Mouse (Mus musculus) bone marrow, adult 2 months (tissue): Measurements from ENCODE around the gene Lingo1. TPM values are rescaled to one million over a fixed set of nuclear protein-coding genes. Genes with fewer than 3 reads are reported as not detected.

Experiments used
- H3K27ac ChIP-seq: fragments of 200-500 bp; 2 replicates; pipeline ENCODE4 v1.5.1; 2012; ENCODE audit warnings: low read depth, mild to moderate bottlenecking, control low read depth, inconsistent platforms, low read length; ENCODE audit not compliant: control insufficient read depth, poor library complexity, insufficient read depth
- H3K4me1 ChIP-seq: fragments of 200-500 bp; 2 replicates; pipeline ENCODE4 v1.6.1; 2011; ENCODE audit warnings: low read length; ENCODE audit not compliant: control insufficient read depth, insufficient read depth
- H3K4me3 ChIP-seq: fragments of 200-500 bp; replicated peaks from 2 replicates; pipeline ENCODE3; 2011; ENCODE audit warnings: mild to moderate bottlenecking, low read depth, low read length, control low read depth; ENCODE audit not compliant: control insufficient read depth
- CTCF ChIP-seq: fragments of 200-500 bp; IDR thresholded peaks from 2 replicates; pipeline ENCODE4 v1.5.1; 2011; ENCODE audit warnings: low read length, control low read depth; ENCODE audit not compliant: control insufficient read depth, insufficient read depth
- POLR2A ChIP-seq: fragments of 200-500 bp; IDR thresholded peaks from 2 replicates; pipeline ENCODE4 v1.6.1; 2011; ENCODE audit warnings: low read depth, mild to moderate bottlenecking, control low read depth, low read length, borderline replicate concordance; ENCODE audit not compliant: control insufficient read depth
- WGBS: fragments of 180-500 bp; shearing (Covaris S2); methylation state at CpG from one replicate; pipeline ENCODE4 v1.1.7; 2018; 5-methylcytosine and 5-hydroxymethylcytosine counted together
- polyA plus RNA-seq: library from polyadenylated mRNA; stranded (reverse); fragments of >200 nt; gene quantifications from 2 replicates; pipeline ENCODE4 v1.2.4, GENCODE M21; 2011; ENCODE audit warnings: low replicate concordance; ENCODE audit not compliant: missing spikeins, insufficient read depth, insufficient read length

Gene Lingo1
- polyA plus RNA-seq, 1 experiment, result 0.87 TPM

DNA sequence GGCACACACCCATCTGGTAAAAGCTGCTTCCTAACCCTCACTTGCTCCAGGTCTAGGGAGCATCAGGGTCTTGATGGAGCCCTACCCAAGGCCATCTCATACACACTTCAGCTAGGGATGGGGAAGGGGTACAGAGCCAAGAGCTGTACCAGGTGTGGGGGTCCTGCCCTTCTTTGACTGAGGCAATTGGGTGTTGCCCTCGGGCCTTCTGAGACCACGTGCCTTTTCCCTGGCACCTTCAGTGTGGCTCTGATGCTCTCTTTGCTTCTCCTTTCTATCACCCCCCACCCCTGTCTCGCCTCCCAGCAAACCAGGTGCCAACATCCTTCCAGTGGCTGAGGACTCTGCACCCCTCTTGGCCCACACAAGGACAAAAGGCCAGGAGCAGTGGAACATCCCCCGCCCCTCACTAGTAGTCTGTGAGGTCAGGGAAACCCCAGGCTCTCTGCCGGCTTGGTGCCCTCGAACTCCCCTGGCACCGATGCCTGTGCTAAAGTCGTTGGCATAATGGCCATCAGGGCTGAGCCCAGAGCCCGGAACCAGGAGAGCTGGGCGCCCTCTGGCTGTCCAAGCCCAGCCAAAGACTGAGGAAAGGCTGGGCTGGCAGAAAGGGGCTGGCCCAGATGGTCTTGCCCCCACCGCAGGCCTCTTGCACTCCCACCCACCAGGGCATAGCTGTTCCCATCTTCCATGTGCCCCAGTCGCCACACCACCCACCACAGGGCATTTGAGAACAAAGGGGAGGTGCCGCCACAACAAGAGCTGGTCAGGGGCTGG, 162.6 kb downstream of the Lingo1 start:
- WGBS, result 49% methylated on average over 13 of the region's 13 CpGs
- H3K4me3 ChIP-seq, result no peak overlapping the region
- no peak for TF ChIP-seq CTCF
- TF ChIP-seq POLR2A, result no peak
- H3K27ac ChIP-seq, result no peak overlapping the region
- H3K4me1 ChIP-seq, result no peaks in the 10 kb centered on the region

DNA sequence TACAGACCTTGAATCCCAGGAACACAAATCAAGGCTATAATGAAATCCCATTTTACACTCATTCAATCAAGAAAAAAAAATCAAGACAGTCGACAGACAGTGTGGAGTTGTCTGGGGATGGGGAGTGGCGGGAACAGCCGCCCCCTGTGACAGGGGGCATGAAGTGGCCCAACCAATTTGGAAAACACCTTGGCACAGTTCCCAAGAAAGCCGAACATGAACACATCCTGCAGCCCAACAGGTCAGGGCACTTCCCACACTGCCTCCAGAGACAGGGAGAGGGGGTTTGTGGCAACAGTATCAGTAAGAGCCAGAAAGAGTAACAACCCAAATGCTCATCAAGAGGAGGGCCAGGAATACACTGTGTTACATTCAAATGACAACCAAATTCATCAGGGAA, 165.3 kb downstream of the Lingo1 start:
- 57% methylated on average over 4 of the region's 4 CpGs for WGBS
- TF ChIP-seq POLR2A (no peak), CTCF (no peak)

DNA sequence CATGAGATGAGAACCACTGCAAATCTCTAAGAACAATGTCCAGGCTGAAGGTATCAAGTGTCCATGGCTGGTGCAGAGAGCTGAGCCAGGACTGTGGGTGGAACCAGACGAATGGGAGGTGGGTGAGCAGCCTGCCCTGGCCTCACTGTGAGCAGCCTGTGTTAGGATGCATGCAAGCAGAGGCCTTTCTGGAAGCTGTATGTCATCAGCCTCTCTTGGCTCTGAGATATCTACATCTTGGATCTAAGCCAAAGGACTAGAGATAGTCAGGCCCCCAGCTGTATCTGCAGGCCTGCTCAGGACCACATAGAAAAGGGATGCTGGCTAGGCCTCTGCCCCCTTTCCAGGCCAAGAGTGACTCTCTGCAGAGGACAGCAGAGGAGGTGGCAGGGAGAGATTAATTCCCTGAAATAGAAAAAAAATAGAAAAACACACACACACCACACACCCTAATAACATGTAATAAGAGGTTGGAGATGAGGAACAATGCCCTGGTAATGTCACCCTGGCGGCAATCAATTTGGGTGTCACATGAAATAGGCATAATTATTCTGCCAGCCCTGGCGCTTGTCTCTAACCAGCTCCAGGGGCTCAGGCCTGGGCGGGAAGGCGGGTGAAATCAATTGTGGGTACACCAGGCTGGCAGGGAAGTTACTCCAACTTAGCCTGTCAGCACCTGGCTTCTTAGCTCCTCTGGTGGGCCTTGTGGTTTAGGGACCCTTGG, 166.4 kb downstream of the Lingo1 start:
- Histone ChIP-seq H3K4me3 (no peak overlapping the region), H3K27ac (no peak overlapping the region), H3K4me1 (no peaks in the 10 kb centered on the region)
- 74% methylated on average over 5 of the region's 5 CpGs for WGBS
- TF ChIP-seq CTCF (no peak), POLR2A (no peak)

More for the DNA sequence above, 165.3 kb downstream of the Lingo1 start:
- Histone ChIP-seq H3K4me1 (no peaks in the 10 kb centered on the region), H3K27ac (no peak overlapping the region), H3K4me3 (no peak overlapping the region)

DNA sequence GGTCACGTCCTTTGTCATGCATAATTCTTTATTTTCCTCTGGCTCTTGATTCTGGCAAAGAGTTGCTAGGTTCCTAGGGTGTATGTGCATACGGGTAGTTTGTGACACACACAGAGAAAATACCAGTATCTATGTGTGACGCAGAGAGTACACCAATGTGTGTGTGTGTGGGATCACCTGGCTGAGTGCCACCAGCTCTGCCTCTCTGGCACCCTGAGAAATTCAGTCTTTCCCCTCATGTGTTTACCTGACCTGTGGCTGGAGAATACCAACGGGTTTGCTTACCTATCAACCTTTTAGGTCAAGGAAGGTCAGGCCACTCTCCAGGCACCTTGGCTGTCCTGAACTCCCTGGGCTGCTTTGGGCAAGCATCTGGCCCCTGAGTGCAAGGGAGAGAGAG, 169.0 kb downstream of the Lingo1 start:
- no peaks in the 10 kb centered on the region for H3K4me1 ChIP-seq
- 72% methylated on average over 4 of the region's 4 CpGs for WGBS
- TF ChIP-seq POLR2A (no peak), CTCF (no peak)
- H3K4me3 ChIP-seq, result no peak overlapping the region
- no peak overlapping the region for H3K27ac ChIP-seq

DNA sequence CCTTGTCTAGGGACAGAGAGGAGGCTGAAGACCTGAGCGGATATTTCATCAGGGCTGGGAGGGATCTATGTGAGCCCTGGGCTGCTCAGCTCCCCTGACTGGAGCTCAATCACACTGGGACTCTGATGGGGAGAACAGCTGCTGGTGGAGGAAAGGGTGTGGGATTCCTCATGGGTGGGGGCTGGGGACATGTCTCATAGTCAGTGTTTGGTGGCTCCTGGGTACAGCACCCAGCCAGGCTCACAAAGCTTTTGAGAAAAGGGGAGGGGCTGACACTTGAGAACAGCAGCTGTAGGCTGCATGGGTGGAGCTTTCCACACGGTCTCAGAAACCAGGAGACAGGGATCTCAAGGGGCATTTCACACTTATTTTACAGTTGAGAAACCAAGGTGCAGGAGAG, 171.3 kb downstream of the Lingo1 start:
- TF ChIP-seq POLR2A, result no peak
- no peak for TF ChIP-seq CTCF
- 37% methylated on average over 2 of the region's 2 CpGs for WGBS
- no peak overlapping the region for H3K4me3 ChIP-seq
- no peak overlapping the region for H3K27ac ChIP-seq
- no peaks in the 10 kb centered on the region for H3K4me1 ChIP-seq

DNA sequence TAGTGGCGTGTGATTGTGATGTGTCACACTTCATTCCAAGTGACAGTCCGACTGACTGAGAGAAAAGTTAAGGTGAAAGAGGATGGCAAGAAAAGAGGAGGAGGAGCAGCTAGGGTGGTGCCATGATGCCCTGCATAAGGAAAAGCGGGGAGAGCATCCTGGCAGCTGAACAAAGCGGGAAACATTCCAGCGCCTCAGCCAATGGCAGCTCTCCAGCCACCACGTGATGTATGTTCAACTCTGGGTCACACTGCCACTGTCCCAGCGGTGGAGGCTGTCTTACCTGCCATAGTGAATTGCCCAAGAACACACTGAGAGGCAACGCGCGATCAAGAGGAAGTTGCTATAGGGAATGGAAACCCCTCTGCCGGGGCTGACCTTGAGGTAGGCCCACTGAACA, 172.9 kb downstream of the Lingo1 start:
- Histone ChIP-seq H3K4me3 (no peak overlapping the region), H3K27ac (no peak overlapping the region), H3K4me1 (no peaks in the 10 kb centered on the region)
- WGBS, result 63% methylated on average over 11 of the region's 11 CpGs
- no peak for TF ChIP-seq CTCF
- TF ChIP-seq POLR2A, result no peak

DNA sequence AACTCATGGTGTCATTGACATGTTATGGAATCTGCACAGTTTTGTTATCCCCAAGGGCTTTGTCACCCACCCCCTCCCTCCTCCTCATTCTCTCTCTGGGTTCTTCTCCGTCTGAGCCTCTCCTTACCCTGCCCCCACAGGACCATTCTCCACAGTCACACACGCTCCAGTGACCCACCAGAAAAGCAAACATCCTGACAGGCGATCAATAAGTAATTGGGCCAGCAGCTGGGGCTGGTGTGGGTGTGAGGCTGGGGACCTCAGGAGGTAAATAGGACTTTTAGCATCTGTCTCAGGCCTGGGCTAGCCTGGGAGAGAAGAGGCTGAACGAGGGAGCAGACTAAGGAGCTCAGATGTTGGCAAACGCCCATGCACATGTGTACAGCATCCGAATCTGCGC, 173.5 kb downstream of the Lingo1 start:
- Histone ChIP-seq H3K4me3 (no peak overlapping the region), H3K4me1 (no peaks in the 10 kb centered on the region), H3K27ac (no peak overlapping the region)
- WGBS, result 75% methylated on average over 7 of the region's 7 CpGs
- TF ChIP-seq POLR2A (no peak), CTCF (no peak)

DNA sequence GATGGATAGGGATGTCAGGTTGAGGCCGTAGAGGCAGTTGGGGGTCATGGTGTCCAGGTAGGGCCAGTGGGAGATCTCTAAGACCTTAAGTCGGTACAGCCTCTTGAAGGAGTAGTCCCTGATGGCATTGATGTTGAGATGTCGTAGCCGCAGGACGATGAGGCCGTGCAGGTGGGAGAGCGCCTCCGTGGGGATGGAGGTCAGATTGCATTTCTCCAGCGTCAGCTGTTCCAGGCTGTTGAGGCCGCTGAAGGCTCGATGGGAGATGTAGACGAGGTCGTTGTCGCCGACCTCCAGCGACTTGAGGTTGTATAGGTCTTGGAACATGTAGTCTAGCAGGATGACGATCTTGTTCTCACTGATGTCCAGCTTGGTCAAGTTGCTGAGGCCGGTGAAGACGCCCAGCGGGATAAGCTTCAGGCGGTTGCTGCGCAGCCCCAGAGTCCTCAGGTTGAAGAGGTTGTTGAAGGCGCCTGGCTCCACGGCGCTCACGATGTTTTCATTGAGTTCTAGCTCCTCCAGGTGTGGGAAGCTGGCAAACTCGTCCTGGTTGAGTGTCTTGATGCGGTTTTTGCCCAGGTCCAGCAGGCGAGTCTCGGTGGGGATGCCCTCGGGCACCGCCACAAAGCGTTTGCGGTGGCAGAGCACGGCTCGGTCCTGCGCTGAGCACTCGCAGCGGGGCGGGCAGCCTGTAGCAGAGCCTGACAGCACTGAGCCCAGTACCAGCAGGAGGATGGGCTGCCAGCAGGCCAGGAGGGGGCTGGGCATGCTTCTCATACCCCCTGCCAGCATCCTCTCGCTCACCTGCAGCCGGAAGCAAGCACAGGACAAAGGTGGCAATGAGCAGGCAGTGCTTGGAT, 175.5 kb downstream of the Lingo1 start:
- Histone ChIP-seq H3K27ac (no peak overlapping the region), H3K4me3 (no peak overlapping the region), H3K4me1 (no peaks in the 10 kb centered on the region)
- TF ChIP-seq CTCF (no peak), POLR2A (no peak)
- WGBS, result 25% methylated on average over 42 of the region's 42 CpGs
